Mouse (Mus musculus): Measurements from ENCODE around the gene Gm21976.
A peak's percentile ranks its signal among the peaks of the same experiment; 100 is the strongest.

The Gm21976 gene

DNA sequence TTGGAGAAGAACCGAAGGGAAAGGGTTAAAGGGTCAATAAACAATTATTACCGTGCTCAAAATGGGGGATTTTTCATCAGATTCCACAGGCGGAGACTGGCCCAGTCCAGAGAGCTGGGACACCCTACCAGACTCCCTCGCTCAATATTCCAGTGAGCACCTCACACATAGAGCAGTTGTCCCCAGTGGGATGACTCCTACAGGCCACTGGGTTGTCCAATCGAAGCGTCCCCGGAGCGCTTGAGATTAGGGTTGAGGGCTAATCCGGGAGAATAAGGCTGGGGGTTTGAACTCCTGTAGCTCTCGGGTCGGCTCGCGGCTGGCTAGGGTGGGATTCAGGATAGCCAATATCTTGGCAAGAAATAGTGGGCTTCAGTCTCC is 74.0 kb downstream of the Gm21976 start:
- no peak for DNase-seq (ENCODE audit: low read depth in 1 of 2, low spot score in 2 of 2)

DNA sequence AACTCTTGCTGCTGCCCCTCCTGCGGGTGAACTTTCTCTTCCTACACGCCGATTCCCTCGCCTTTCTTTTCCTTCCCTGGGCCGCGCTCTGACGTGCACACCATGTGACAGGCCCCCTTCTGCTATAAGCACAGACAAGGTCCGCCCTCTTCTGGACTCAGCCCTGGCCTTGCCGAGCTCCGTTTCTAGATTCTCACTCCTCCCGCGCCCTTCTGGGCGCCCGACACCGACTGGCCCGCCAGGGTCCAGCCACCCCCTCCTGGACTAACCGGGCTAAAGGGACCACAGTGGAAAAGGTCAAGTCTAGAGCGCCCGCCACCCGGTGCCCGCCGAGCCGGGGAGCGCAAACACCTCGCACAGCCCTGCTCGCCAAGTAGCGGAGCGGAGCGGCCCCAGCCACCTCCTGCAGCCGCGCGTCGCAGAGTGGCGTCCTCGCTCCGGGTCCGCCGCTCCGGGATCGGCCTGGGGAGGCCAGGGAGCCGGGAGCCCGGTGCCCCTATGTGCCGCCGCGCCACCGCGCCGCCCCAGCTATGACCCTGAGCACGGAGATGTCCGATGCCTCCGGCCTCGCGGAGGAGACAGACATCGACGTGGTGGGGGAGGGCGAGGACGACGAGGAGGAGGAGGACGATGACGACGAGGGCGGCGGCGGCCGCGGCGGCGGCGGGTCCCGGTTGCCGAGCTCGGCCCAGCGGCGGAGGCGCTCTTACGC is 74.6 kb downstream of the Gm21976 start, which contains the start of gene Foxd1:
Foxd1 (plus strand) TSS at position 153 of the 712 bp plus-strand sequence.
- DNase-seq (ENCODE audit: low read depth in 1 of 2, low spot score in 2 of 2), result no peak

DNA sequence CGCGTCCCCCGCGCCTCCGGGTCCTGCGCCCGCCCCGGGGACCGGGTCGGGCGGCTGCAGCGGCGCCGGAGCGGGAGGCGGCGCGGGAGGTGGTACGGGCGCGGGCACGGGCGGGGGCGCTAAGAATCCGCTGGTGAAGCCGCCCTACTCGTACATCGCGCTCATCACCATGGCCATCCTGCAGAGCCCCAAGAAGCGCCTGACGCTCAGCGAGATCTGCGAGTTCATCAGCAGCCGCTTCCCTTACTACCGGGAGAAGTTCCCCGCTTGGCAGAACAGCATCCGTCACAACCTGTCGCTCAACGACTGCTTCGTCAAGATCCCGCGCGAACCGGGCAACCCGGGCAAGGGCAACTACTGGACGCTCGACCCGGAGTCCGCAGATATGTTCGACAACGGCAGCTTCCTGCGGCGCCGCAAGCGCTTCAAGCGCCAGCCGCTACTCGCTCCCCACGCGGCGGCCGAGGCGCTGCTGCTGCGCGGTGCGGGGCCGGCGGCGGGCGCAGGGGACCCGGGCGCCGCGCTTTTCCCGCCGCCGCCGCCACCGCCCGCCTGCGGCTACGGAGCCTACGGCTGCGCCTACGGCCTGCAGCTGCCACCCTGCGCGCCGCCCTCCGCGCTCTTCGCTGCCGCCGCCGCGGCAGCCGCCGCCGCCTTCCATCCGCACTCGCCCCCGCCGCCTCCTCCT is 75.3 kb downstream of the Gm21976 start:
- peak in 1 of 2 experiments; percentile 8 for DNase-seq (ENCODE audit: low read depth in 1 of 2, low spot score in 2 of 2)

DNA sequence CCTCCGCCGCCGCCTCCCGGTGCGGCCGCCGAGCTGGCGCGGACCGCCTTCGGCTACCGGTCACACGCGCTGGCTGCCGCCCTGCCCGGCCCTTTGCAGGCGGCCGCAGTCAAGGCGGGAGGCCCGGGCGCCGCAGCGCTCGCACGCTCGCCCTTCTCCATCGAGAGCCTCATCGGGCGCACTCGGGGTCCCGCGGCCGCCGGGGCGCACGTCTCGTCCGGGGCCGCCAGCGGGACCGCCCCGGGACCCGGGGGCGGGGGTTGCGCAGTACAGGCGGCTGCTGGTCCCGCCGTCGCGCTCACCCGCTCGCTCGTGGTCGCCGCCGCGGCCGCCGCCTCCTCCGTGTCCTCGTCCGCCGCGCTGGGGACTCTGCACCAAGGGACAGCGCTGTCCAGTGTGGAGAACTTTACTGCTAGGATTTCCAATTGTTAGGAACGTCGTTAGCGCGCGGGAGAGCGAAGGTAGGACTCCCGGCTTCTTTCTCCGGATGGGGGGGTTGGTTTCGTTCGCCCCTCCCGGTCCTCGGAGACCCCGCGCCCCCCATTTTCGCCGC is 75.9 kb downstream of the Gm21976 start:
- no peak for DNase-seq (ENCODE audit: low read depth in 1 of 2, low spot score in 2 of 2)

DNA sequence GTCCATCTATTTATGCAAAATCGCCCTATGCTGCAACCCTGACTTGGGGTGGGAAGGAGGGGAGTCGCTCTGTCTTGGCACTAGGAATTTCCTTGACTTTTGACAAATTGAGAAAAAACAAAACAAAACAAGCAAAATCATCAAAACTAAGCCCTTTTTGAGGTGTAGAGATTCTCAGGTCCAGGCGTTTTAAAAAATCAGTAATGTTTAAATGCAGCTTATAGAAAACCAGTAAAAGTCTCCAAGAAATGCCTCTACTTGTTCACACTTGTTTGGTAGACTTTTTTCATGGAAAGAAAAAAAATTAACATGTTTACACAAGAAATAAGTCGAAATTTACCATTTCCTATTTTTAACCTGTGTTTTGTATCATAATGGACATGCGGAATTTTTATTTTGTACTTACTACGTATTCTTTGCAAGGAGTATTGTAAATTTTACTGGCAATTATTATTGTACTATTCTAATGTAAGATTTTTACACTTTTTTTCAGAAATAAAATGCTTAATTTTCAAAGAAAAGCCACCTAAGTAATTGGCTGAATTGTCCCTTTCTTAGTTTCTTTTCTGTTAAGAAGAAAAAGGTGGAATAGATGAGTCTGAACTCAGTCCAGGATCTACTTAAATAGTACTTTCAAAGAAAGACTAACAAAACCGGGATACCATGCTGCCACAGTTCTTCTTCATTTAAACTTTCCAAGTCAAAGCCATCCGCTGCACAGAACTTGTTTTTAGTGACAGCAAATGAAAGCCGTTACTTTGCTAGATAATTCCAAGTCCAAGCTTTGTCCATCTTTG is 76.7 kb downstream of the Gm21976 start:
- DNase-seq (ENCODE audit: low read depth in 1 of 2, low spot score in 2 of 2), result no peak
